ENCODE assay signal across 20 mouse cellular contexts in genomic region chr1:33788072-33788471, GRCm38 (mm10).
"Had no signal": no experiment of that assay in that cellular context is flagged by ENCODE, and none has a peak within 500 bp of the region (broad histone marks: within the 10 kb centered on the region; RNA-seq: fewer than 3 reads in every experiment).

No protein-coding gene starts in this region.

- H3K9ac ChIP-seq: forebrain, postnatal 0 days; heart, embryonic 12.5 days; hindbrain, embryonic 13.5 days; hindbrain, embryonic 15.5 days; limb, embryonic 12.5 days had no signal

- DNase-seq: forebrain, postnatal 0 days; gastrocnemius, postnatal 14 days; gastrocnemius, postnatal 36 days; heart, adult 2 months; kidney, adult 11 months; kidney, adult 8-10 months; kidney, postnatal 10 days; kidney, postnatal 25 days; kidney, postnatal 4 days; liver had no signal

- H3K27me3 ChIP-seq: heart, embryonic 12.5 days; hindbrain, embryonic 13.5 days; hindbrain, embryonic 15.5 days; limb, embryonic 12.5 days had no signal

- H3K4me1 ChIP-seq: heart, embryonic 10.5 days; hindbrain, embryonic 13.5 days; hindbrain, embryonic 15.5 days; limb, embryonic 10.5 days; limb, embryonic 12.5 days had no signal

- ATAC-seq: forebrain, postnatal 0 days; hindbrain, postnatal 0 days; intestine, embryonic 16.5 days had no signal

- H3K4me3 ChIP-seq: heart, adult 2 months; heart, embryonic 10.5 days; heart, embryonic 12.5 days; hindbrain, embryonic 13.5 days; hindbrain, embryonic 15.5 days; layer of hippocampus, adult 2 months; left cerebral cortex, adult 2 months; limb, embryonic 10.5 days; limb, embryonic 12.5 days had no signal

- H3K4me2 ChIP-seq: heart, embryonic 12.5 days; hindbrain, embryonic 13.5 days; hindbrain, embryonic 15.5 days; limb, embryonic 12.5 days had no signal

- H3K27ac ChIP-seq: heart, adult 2 months; heart, embryonic 10.5 days; hindbrain, embryonic 13.5 days; hindbrain, embryonic 15.5 days; hindbrain, postnatal 0 days; layer of hippocampus, adult 2 months; left cerebral cortex, adult 2 months; limb, embryonic 10.5 days; limb, embryonic 12.5 days had no signal

- H3K9me3 ChIP-seq: heart, embryonic 10.5 days; heart, embryonic 12.5 days; hindbrain, embryonic 13.5 days; hindbrain, embryonic 15.5 days; limb, embryonic 10.5 days; limb, embryonic 12.5 days had no signal
